Mouse (Mus musculus) right cerebral cortex, postnatal 4 days (tissue): Measurements from ENCODE around the gene Blnk.

ENCODE experiments used
- DNase-seq: peaks from one replicate; pipeline ENCODE4 v3.0.0-alpha.2; 2022

Gene Blnk

GRCm38 (mm10) chr19:40998469-40999170 is 4.3 kb upstream of the Blnk start:
- no peak for DNase-seq

DNA sequence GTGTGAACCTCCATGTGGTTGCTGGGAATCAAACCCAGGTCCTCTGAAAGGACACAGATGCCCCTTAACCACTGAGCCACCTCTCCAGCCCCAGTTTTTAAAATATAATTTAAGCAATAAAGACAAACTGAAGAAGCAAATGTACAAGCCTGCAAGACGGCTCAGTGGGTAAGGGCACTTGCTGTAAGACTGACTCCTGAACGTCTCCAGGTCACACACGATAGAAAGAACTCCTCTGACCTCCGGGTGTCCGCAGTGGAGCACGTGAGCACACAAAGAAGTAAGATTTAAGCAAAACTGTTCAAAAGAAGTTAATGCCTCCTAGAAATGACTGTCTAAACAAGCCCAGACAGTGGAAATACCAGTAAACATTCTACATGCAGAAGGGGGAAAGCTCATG is 2.4 kb upstream of the Blnk start:
- no peak for DNase-seq

- no peak for DNase-seq
Measured at GRCm38 (mm10) chr19:40995449-40996401, 1.4 kb upstream of the Blnk start.

DNA sequence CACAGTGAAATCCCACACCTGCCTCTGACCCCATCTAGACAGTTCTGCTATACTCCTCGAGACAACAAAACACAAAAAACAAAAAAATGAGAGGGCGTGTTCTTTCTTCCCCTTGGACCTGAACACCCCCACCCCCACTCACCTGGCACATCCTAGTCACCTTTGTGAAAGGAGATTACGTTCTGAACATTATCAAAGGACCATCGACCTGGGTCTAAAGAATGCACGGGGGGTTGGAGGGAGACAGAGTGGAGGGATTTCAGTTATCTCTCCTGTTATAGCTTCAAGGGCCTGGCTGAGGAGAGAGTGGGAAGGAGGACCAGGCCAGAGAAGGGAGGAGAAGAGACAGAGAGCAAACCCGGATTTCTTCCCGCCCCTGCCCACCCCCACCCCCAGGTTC is 576 bp upstream of the Blnk start:
- DNase-seq = no peak

GRCm38 (mm10) chr19:40993356-40993755 is 979 bp downstream of the Blnk start:
- DNase-seq = no peak

GRCm38 (mm10) chr19:40992517-40993044 is 1.8 kb downstream of the Blnk start:
- DNase-seq = no peak

DNA sequence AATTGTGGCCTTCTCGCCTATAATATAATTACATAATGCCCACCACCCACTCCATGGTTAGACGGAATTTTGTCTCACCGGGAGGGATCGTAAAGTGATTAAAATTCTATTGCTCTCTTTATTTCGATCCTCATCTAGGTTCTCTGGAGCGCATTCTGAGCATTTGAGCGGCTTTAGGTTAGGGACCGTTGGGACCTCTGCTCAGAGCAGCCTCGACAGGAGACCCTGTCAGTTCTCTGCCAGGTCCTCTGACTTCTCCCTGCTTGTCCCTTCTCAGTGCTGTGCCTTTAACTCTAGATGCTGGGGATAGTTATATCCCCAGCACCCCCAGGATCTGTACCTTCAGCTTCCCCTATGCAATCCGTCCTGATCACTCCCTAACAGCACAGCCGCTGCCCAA is 2.2 kb downstream of the Blnk start:
- DNase-seq = no peak

DNA sequence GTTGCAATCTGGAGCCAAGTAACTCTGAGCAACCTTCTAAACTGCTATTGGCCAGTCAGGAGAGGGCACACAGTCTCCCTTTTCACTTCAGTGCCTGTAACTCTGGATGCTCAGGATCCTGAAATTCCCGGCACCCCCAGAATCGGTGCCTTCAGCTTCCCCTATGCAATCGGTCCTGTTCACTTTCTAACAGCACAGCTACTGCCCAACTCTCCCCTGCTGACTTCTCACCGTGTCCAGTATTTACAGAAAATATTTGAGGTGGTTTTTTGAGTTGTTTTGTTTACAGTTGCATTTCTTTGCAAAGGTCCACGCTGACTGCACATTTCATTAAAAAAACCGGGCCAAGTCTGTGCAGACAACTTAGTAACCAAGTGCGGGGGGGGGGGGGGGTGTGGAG is 2.7 kb downstream of the Blnk start:
- DNase-seq = no peak

DNA sequence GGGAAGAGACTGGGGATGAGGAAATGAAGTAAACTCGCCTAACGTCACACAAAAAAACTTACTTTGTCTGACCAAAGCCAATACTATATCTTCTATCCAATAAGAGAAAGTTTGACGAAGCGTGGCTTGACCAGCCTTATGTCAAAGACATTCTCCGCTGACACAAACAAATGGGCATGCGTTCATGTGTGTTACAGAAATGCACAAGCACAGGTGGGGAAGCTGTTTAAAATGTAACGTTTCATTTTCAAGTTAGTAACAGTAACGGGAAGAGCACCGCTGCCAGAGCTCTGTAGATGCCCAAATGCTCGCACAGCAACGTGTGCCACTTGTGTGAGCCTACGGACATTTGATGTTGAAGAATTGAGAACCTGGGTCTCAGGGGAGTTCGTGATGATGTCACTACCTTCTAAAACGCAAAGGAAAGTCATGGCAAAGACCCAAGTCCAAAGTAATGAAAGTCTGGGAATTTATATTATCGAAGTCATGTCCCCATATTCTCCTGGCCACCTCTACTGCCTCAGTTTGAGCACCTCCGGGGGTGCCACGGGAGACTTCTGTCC is 3.5 kb downstream of the Blnk start:
- DNase-seq = no peak

DNA sequence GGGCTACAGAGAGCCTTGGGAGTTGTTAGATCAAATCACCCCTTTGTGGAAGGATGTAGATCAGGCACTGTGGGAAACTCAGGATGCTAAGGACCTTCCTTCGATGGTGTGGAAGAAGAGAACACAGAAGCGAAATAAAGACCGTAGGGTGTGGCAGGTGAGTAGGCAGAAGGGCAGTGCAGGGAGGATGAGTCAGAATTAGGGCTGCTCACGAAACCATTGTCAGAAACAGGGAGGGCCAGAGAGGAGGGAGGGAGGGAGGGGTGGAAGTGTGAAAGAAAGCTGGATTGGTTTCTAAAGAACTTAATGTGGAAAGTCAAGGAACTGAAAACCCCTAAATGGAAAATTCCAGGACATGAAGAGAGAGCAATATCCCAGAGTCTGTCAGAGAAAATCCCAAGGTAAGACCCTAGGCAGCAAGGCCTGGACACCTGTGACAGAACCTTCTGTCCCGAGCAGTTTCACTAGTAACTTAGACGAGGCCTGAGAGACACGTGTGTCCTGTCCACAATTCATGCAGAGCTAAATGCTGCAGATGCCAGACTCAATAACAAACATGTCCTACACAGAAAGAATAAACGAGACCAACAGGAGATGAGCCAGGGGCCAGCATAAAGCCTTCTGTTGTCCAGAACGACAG is 4.3 kb downstream of the Blnk start:
- no peak for DNase-seq

GRCm38 (mm10) chr19:40988856-40989255 is 5.5 kb downstream of the Blnk start:
- no peak for DNase-seq

- no peak for DNase-seq
Measured at GRCm38 (mm10) chr19:40984536-40984935, 9.8 kb downstream of the Blnk start.

DNA sequence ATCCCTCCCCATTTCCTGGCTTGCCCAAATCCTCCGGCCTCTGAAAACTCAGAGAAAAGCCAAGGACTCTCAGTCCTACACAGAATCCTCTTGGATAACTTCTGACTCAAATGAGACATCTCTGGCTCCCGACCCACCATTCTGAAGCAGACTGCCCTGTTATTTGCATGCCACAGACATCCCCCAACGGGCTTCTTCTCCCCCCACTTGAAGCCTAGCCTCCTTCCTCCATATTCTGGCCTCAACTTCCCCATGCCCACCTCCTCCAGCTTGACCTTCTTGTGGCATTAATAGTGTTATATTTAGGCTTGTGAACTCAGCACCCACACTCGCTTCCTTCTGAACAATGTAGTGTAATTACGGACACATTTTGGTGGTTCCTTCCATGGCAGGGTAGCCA is 13.7 kb downstream of the Blnk start:
- DNase-seq = no peak

- DNase-seq = no peak
Measured at GRCm38 (mm10) chr19:40978026-40978425, 16.3 kb downstream of the Blnk start.

DNA sequence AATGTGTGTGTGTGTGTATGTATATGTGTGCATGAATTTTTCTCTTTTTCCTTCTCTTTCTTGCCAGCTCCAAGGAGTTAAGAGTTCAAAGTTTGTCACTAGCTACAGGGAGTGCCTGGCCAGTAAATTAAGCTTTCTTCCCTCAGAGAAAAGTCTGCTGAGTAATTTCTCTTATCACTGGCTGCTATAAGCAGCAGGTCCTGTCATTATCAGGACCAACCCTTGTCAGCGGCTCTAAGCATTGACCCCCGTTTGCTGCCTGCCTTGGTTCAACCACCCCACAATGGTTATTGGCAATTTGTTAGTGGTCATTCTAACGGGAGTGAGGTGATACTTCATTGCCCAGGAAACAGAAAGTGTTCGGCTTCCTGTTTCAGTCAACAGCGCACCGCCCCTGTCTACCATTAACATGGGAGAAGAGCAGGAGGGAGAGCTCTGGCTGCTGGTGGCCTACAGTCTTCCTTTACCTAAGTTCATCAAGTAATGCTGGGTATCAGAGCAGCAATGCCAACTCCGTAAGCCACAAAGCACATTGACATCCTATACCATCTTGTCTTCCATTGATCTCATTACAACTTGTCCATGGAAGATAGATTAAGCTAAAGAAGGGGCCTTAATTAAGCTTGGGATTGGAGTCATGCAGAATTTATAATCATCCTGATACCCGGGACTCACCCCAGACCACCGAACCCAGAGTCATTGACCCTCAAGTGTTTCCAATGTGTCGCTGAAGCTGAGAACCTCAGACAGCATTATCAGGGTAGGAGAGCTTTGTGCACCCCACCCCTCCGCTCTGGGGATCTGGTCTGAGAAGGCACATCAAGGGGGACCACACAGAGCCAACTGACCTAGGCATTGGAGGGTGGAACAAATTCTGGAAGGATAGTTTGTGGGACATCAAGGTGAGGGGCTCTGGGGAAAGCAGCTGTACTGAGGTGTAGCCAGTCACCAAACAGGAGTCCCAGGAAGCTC is 17.1 kb downstream of the Blnk start:
- DNase-seq = no peak

DNA sequence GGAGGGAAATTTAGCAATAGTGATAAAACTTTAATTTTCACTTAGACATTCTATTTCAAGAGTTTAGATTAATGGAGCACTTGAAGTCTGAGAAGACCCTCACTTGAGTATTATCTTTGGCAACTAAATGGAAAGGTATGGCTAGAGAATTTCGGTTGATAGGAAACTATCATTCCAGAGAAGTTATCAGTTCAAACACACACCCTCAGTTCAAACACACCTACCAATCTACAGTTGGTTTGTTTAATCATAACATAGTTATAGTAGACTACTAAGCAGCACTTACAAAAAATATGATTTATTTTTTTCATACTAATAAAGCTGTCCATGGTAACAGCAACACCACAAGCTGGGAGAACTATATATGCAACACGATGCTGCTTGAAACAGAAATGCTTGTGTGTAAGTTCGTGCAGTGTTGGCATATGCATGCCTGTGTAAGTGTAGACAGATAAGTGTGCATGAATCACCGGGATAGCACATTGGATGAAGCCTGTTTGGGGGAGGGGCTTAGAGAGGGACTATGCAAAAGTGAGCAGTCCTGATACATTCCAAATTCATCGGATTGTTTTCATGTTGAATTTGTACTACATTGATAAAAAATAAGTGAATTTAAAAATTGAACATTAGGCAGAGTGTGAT is 22.9 kb downstream of the Blnk start:
- no peak for DNase-seq

DNA sequence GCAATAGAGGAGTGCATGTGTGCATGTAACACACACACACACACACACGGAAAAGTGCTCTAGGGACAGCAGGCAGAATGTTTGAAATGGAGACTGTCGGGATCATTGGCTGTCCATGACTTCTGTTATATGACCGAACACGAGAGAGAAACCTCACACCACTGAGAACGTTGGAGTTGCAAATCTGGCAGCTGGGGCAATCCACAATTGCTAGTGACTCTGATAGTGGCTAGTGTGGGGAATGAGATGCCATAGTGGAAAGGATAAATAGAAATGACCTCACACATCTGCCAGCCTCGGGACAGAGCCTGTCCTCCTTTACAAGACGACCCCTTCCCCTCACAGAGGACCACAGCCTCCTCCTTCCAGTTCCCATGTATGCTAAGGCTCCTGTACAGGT is 23.6 kb downstream of the Blnk start:
- DNase-seq = no peak

- DNase-seq = no peak
Measured at GRCm38 (mm10) chr19:40970301-40970700, 24.0 kb downstream of the Blnk start.

DNA sequence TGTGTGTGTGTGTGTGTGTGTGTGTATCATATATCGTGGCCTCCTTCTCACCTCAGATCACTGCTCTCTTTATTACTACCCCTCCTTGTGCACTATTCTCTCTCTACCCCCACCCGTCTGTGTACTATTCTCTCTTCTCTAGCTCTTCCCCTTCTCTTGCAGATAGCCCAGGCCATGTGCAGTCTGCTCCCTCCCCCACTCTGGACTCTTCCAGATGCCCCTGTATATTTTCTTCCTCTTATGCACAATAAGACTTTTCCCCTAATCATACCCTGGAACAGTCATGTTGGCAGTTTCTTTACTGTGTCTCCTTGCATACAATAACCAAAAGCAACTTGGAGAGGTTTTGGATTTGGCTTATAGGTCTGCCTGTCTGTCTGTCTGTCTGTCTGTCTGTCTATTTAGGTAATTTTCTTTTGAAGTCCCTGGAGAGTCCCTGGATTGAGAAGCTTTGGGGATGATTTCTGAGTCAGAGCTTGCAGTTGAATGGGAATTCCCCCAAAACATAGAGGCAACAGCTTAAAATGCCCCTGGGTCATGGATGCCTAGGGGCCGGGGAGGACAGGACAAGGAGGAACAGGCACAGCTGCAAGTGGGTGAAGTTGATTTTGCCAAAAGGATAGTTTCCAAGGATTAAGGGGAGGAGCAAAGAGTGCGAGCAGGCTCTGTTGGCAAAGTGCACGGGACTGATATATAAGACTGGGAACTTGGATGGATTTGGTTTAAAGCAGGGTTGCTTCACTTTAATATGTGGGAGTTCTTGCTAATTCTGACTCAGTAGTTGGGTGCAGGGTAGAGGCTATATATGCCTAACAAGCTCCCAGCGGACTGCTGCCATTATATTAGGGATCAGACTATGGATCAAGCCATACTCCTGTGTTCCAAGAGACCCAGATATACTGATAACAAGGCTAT is 29.1 kb downstream of the Blnk start:
- no peak for DNase-seq

DNA sequence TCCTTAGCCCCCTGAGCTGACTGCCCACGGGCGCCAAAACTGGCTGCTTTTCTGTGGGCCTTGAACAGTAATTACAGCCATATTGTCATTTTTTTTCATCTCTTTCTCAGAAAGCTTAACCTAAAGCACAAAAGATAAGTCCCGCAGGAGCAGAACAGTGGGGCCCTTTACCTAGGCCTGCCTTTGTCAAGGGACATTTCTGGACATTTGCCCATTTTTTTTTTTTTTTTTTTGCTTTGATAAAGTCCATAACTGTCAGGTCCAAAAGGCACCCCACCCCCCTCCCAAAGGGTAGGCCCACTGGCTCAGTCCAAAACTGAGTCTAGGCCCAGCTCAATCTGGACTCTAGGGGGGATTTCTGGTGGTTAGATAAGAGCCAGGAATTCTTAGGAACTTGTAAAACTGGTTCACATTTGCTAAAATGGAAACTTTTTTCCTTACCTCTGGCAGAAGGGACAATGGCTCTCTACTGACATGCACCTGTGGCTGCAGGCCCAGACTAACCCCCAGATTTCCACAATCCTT is 29.9 kb downstream of the Blnk start:
- no peak for DNase-seq
